Mouse (Mus musculus) retina, adult 2 months (tissue): ENCODE results near the gene Als2cr12.
"Not testable (repeated sequence)": the region's sequence is repeated elsewhere in the genome, so short reads cannot be mapped to it uniquely, and the experiment has no call there.

Source experiments
- DNase-seq: peaks from one replicate; pipeline ENCODE4 v3.0.0-alpha.2; 2012; ENCODE audit warnings: low read depth, low spot score

Als2cr12 gene

GRCm38 (mm10) chr1:58695810-58696209, at the start of gene Als2cr12:
Gene Als2cr12, minus strand, starts transcription at chr1:58695989.
- not testable (repeated sequence) for DNase-seq

- DNase-seq = no peak
These were observed 48.9 kb upstream of the Als2cr12 start for GRCm38 (mm10) chr1:58744645-58745044.

- DNase-seq = no peak
These were observed 47.5 kb upstream of the Als2cr12 start for GRCm38 (mm10) chr1:58743252-58743651.

- no peak for DNase-seq
These were observed 46.8 kb upstream of the Als2cr12 start for GRCm38 (mm10) chr1:58742571-58743021.

GRCm38 (mm10) chr1:58739529-58739928, 43.7 kb upstream of the Als2cr12 start:
- no peak for DNase-seq

GRCm38 (mm10) chr1:58736968-58737367, 41.2 kb upstream of the Als2cr12 start:
- DNase-seq = no peak

GRCm38 (mm10) chr1:58735962-58736361, 40.2 kb upstream of the Als2cr12 start:
- no peak for DNase-seq

GRCm38 (mm10) chr1:58734043-58734920, 38.5 kb upstream of the Als2cr12 start:
- DNase-seq = no peak

GRCm38 (mm10) chr1:58733636-58734035, 37.8 kb upstream of the Als2cr12 start:
- DNase-seq = no peak

GRCm38 (mm10) chr1:58728590-58728868, 32.7 kb upstream of the Als2cr12 start:
- no peak for DNase-seq

GRCm38 (mm10) chr1:58727747-58728589, 32.2 kb upstream of the Als2cr12 start:
- DNase-seq = no peak

- DNase-seq = no peak
These were observed 31.4 kb upstream of the Als2cr12 start for GRCm38 (mm10) chr1:58727019-58727746.

GRCm38 (mm10) chr1:58725767-58726166, 30.0 kb upstream of the Als2cr12 start:
- DNase-seq = no peak

GRCm38 (mm10) chr1:58725095-58725494, 29.3 kb upstream of the Als2cr12 start:
- DNase-seq = no peak

GRCm38 (mm10) chr1:58724533-58724932, 28.7 kb upstream of the Als2cr12 start:
- DNase-seq = no peak

GRCm38 (mm10) chr1:58723809-58724405, 28.1 kb upstream of the Als2cr12 start:
- no peak for DNase-seq

- DNase-seq = no peak
These were observed 27.4 kb upstream of the Als2cr12 start for GRCm38 (mm10) chr1:58723062-58723808.

- no peak for DNase-seq
These were observed 26.5 kb upstream of the Als2cr12 start for GRCm38 (mm10) chr1:58722115-58722938.

- no peak for DNase-seq
These were observed 25.2 kb upstream of the Als2cr12 start for GRCm38 (mm10) chr1:58720988-58721387.

GRCm38 (mm10) chr1:58720090-58720489, 24.3 kb upstream of the Als2cr12 start:
- DNase-seq = no peak
